Mouse (Mus musculus): Measurements from ENCODE around the gene Entpd1. TPM values are rescaled to one million over a fixed set of nuclear protein-coding genes. Genes with fewer than 3 reads are reported as not detected.

Gene Entpd1
- polyA plus RNA-seq, 1 experiment from 2014 or later: 3.7 TPM

DNA sequence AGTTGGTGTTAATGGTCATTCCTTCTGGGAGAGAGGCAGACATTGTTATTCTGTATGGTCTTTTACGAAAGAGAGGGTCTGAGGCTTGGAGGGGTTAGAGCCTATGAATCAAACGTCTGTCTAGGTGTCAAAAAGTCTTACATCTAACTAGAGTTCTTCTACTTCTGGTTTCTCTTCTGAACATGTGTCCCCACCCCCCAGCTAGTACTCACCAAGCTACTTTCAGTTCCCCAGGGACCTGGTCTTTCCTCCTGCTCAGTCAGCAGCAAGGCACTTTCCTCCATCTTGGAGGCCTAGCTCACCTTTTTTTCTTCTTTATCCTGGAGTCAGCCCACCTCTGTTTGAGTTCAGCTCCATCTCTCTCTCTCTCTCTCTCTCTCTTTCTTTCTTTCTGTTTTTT lies 48.9 kb downstream of the Entpd1 start:
- WGBS: 76% methylated on average over 2 of the region's 2 CpGs
- no peak for ATAC-seq (ENCODE audit: insufficient number of reproducible peaks, low FRiP score, low TSS enrichment, low read depth)
- no peaks in the 10 kb centered on the region for H3K27me3 ChIP-seq (ENCODE audit: control insufficient read depth, insufficient read depth, low read length)
- no peak overlapping the region for H3K4me3 ChIP-seq (ENCODE audit: low read depth, low read length)
- no peak overlapping the region for H3K9ac ChIP-seq (ENCODE audit: low read length)
- H3K36me3 ChIP-seq (ENCODE audit: control insufficient read depth, insufficient read depth, low read length): no peaks in the 10 kb centered on the region
- H3K4me1 ChIP-seq (ENCODE audit: control insufficient read depth, insufficient read depth, low read length): 0 out of 2 replicates have a peak, but pooled peaks cover 7% of the 10 kb centered on the region
- no peak for DNase-seq (ENCODE audit: low spot score)
- no peaks in the 10 kb centered on the region for H3K9me3 ChIP-seq (ENCODE audit: control insufficient read depth, low read length)
- H3K4me2 ChIP-seq (ENCODE audit: low read depth, severe bottlenecking): no peak overlapping the region; the same call in 1 of the 2 replicates
- H3K27ac ChIP-seq (replicated peaks; ENCODE audit: low read depth, low read length): no peak overlapping the region

DNA sequence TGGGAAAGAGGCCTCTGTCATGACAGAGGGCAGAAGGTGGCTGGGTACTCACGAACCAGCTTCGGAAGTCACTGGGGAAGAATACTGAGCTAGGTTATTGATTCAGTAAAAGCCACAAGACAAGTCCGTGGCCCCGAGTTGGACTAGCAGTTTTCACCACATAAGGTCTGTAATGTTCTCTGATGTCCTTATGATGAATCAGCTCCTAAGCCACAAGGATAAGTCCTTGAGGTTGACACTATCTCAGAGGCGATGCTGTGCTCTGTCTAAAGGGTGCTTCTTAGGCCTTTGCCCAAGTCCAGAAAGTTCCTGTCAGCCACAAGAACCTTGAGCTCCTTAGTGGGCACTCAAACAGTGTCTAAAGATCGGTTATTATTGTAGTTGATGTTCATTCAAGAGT lies 49.7 kb downstream of the Entpd1 start:
- H3K27ac ChIP-seq (replicated peaks; ENCODE audit: low read depth, low read length): no peak overlapping the region
- 92% methylated on average over 6 of the region's 6 CpGs for WGBS
- H3K4me2 ChIP-seq (ENCODE audit: low read depth, severe bottlenecking): no peak overlapping the region
- H3K4me3 ChIP-seq (ENCODE audit: low read depth, low read length): no peak overlapping the region
- ATAC-seq (ENCODE audit: insufficient number of reproducible peaks, low FRiP score, low TSS enrichment, low read depth) (no peak), DNase-seq (ENCODE audit: low spot score) (no peak)
- no peaks in the 10 kb centered on the region for H3K27me3 ChIP-seq (ENCODE audit: control insufficient read depth, insufficient read depth, low read length)
- H3K9me3 ChIP-seq (ENCODE audit: control insufficient read depth, low read length): no peaks in the 10 kb centered on the region
- H3K9ac ChIP-seq (ENCODE audit: low read length): no peak overlapping the region
- H3K4me1 ChIP-seq (ENCODE audit: control insufficient read depth, insufficient read depth, low read length): 0 out of 2 replicates have a peak, but pooled peaks cover 7% of the 10 kb centered on the region
- H3K36me3 ChIP-seq (ENCODE audit: control insufficient read depth, insufficient read depth, low read length): no peaks in the 10 kb centered on the region

DNA sequence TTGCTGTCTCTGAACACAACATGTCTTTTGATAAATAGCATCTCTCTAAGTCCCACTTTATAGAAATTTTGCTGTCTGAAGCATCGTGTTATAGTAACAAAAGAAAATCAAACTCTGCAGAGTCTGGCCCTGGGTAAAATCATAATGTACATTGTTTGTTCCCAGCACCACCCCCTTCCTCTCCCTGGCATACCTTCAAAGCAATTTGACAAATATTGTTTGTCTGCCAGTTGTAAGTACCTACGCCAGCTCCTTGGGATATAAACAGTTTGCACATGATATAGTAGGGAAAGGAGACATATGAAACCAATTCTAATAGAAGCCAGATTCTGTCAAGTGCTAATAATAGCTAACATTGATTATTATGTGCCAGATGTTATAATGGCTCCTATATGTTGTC lies 50.6 kb downstream of the Entpd1 start:
- Histone ChIP-seq H3K27ac (replicated peaks; ENCODE audit: low read depth, low read length) (no peak overlapping the region), H3K4me3 (ENCODE audit: low read depth, low read length) (no peak overlapping the region), H3K4me2 (ENCODE audit: low read depth, severe bottlenecking) (no peak overlapping the region), H3K27me3 (ENCODE audit: control insufficient read depth, insufficient read depth, low read length) (no peaks in the 10 kb centered on the region), H3K9ac (ENCODE audit: low read length) (no peak overlapping the region), H3K36me3 (ENCODE audit: control insufficient read depth, insufficient read depth, low read length) (no peaks in the 10 kb centered on the region), H3K9me3 (ENCODE audit: control insufficient read depth, low read length) (no peaks in the 10 kb centered on the region), H3K4me1 (ENCODE audit: control insufficient read depth, insufficient read depth, low read length) (0 out of 2 replicates have a peak, but pooled peaks cover 7% of the 10 kb centered on the region)
- no peak for DNase-seq (ENCODE audit: low spot score)
- ATAC-seq (ENCODE audit: insufficient number of reproducible peaks, low FRiP score, low TSS enrichment, low read depth): no peak
- WGBS: 67% methylated on average over 2 of the region's 2 CpGs

DNA sequence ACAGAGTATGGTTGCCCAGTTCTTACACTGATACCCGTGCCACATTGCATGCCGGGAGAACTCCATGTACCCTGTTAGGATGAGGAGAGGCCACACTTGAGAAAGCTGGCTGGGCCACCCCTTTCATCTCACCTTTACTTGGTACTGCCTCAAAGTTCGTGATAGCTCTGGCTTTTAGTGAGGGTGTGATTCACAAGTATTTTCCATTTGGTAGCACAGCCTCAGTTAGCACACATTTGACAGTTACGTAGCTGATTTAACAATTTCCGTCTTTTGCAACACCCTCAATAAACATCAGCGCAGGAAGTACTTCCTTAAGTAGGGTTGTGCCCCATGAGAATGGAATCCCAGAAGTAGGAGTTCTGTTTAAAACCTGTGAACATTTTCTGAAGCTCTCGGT lies 53.6 kb downstream of the Entpd1 start:
- WGBS: 77% methylated on average over 7 of the region's 7 CpGs

DNA sequence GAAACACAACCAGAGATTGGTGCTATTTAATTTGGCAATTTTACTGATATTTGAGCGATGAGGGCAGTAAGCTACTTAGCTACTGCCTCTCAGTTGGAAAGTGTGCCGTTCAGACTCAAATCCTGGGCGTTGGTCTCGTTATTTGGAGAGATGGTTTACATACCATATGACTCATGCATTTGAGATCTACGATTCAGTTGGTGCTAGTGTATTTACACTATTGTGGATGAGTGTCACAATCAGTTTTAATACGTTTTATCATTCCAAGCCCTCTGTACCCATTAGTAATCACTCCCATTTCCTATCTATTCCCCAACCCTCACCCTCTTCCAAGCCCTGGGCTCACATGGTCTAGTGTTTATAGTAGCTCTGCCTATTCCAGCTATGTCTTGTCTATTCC lies 54.9 kb downstream of the Entpd1 start:
- Histone ChIP-seq H3K4me3 (ENCODE audit: low read depth, low read length) (no peak overlapping the region), H3K9ac (ENCODE audit: low read length) (no peak overlapping the region), H3K27ac (replicated peaks; ENCODE audit: low read depth, low read length) (no peak overlapping the region), H3K4me2 (ENCODE audit: low read depth, severe bottlenecking) (no peak overlapping the region), H3K36me3 (ENCODE audit: control insufficient read depth, insufficient read depth, low read length) (no peaks in the 10 kb centered on the region), H3K27me3 (ENCODE audit: control insufficient read depth, insufficient read depth, low read length) (no peaks in the 10 kb centered on the region), H3K9me3 (ENCODE audit: control insufficient read depth, low read length) (no peaks in the 10 kb centered on the region), H3K4me1 (ENCODE audit: control insufficient read depth, insufficient read depth, low read length) (0 out of 2 replicates have a peak, but pooled peaks cover 7% of the 10 kb centered on the region)
- 89% methylated on average over 6 of the region's 6 CpGs for WGBS
- ATAC-seq (ENCODE audit: insufficient number of reproducible peaks, low FRiP score, low TSS enrichment, low read depth) (no peak), DNase-seq (ENCODE audit: low spot score) (no peak)

More for the DNA sequence above, 53.6 kb downstream of the Entpd1 start:
- no peak for DNase-seq (ENCODE audit: low spot score)
- ATAC-seq (ENCODE audit: insufficient number of reproducible peaks, low FRiP score, low TSS enrichment, low read depth): no peak
- Histone ChIP-seq H3K4me1 (ENCODE audit: control insufficient read depth, insufficient read depth, low read length) (0 out of 2 replicates have a peak, but pooled peaks cover 7% of the 10 kb centered on the region), H3K27ac (replicated peaks; ENCODE audit: low read depth, low read length) (no peak overlapping the region), H3K4me2 (ENCODE audit: low read depth, severe bottlenecking) (no peak overlapping the region), H3K9ac (ENCODE audit: low read length) (no peak overlapping the region), H3K27me3 (ENCODE audit: control insufficient read depth, insufficient read depth, low read length) (no peaks in the 10 kb centered on the region), H3K9me3 (ENCODE audit: control insufficient read depth, low read length) (no peaks in the 10 kb centered on the region), H3K4me3 (ENCODE audit: low read depth, low read length) (no peak overlapping the region), H3K36me3 (ENCODE audit: control insufficient read depth, insufficient read depth, low read length) (no peaks in the 10 kb centered on the region)

DNA sequence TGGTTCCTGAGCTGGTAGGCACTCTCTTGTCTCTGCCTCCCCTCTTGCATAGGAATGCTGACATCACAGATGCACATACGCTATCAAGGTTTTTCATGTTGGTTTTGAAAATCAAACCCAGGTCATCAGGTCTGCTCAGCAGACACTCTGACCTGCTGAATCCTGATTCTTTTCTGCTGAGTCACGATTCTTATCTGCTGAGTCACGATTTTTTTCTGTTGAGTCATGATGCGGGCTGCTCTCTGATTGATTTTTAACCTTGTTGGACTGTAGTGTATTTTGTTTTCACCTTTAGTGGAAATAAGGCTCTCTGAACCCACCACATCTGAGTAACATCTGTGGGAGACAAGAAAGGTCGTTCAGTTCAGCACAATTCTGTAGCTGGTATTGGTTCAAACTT lies 63.2 kb downstream of the Entpd1 start:
- WGBS: 86% methylated on average over 5 of the region's 5 CpGs
- Histone ChIP-seq H3K4me2 (ENCODE audit: low read depth, severe bottlenecking) (no peak overlapping the region), H3K4me1 (ENCODE audit: control insufficient read depth, insufficient read depth, low read length) (no peaks in the 10 kb centered on the region), H3K27me3 (ENCODE audit: control insufficient read depth, insufficient read depth, low read length) (no peaks in the 10 kb centered on the region), H3K36me3 (ENCODE audit: control insufficient read depth, insufficient read depth, low read length) (no peaks in the 10 kb centered on the region), H3K27ac (replicated peaks; ENCODE audit: low read depth, low read length) (no peak overlapping the region), H3K9me3 (ENCODE audit: control insufficient read depth, low read length) (no peaks in the 10 kb centered on the region), H3K9ac (ENCODE audit: low read length) (no peak overlapping the region), H3K4me3 (ENCODE audit: low read depth, low read length) (no peak overlapping the region)
- ATAC-seq (ENCODE audit: insufficient number of reproducible peaks, low FRiP score, low TSS enrichment, low read depth): no peak
- DNase-seq (ENCODE audit: low spot score): no peak

DNA sequence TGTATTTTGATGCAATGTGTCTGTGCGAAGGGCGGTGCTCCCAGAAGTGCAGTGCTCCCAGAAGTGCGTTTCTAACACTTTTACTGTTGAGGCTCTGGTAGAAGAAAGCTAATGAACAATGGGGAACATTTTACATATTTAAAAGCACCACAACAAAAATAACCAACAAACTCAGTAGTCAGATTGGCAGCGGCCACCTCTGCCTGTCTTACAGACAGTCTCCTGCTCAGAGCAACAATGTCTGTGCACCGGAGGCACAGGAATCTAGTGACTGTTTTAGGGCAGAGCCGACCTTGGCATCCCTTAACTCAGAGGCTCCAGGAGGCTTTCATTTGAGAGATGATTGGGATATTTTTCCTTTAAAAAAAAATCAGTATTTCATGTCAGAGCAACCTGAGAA lies 65.9 kb downstream of the Entpd1 start:
- H3K4me2 ChIP-seq (ENCODE audit: low read depth, severe bottlenecking): no peak overlapping the region
- H3K27ac ChIP-seq (replicated peaks; ENCODE audit: low read depth, low read length): no peak overlapping the region
- no peaks in the 10 kb centered on the region for H3K27me3 ChIP-seq (ENCODE audit: control insufficient read depth, insufficient read depth, low read length)
- no peaks in the 10 kb centered on the region for H3K36me3 ChIP-seq (ENCODE audit: control insufficient read depth, insufficient read depth, low read length)
- ATAC-seq (ENCODE audit: insufficient number of reproducible peaks, low FRiP score, low TSS enrichment, low read depth) (no peak), DNase-seq (ENCODE audit: low spot score) (no peak)
- H3K9me3 ChIP-seq (ENCODE audit: control insufficient read depth, low read length): no peaks in the 10 kb centered on the region
- no peak overlapping the region for H3K9ac ChIP-seq (ENCODE audit: low read length)
- H3K4me3 ChIP-seq (ENCODE audit: low read depth, low read length): no peak overlapping the region
- H3K4me1 ChIP-seq (ENCODE audit: control insufficient read depth, insufficient read depth, low read length): no peaks in the 10 kb centered on the region
- 75% methylated on average over 6 of the region's 6 CpGs for WGBS

DNA sequence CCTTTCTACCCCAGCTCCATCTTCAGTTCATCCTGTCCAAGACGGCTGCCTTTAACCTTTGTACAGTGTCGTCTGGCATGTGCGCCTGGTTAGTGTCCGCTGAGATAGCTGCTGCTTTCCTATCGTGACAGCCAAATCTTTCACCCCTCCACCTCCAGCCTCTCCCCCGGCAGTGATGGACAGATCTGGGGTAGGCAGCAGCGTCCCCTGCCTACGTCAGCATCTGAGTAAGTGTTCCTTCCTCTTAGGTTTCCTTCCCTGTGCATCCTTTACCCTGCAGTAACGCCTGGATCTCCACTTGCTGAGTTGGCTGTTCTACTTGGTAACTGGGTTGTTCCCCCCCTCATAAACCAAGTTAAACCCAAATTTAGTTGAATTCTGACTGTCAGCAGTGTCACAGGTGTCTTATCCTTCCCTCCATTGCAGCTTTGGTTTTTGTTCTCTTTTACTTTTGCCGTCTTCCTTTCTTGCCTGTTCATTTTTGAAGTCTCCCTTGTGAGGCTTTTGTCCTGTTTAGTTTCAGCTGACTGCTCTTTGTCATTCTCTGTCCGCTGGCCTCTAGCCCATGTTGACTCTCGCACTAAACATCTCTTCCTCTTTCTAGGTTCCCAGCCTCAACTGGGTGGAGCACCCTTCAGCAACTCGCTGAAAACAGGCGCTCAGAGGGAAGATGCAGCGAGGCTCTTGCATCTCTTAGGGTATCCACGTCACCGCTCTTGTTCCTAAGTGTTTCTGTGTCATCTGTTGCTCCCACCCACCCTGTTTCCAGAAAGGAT lies 66.6 kb downstream of the Entpd1 start:
- DNase-seq (ENCODE audit: low spot score): no peak
- 56% methylated on average over 17 of the region's 17 CpGs for WGBS
- H3K4me3 ChIP-seq (ENCODE audit: low read depth, low read length): no peak overlapping the region
- H3K36me3 ChIP-seq (ENCODE audit: control insufficient read depth, insufficient read depth, low read length): no peaks in the 10 kb centered on the region
- no peaks in the 10 kb centered on the region for H3K4me1 ChIP-seq (ENCODE audit: control insufficient read depth, insufficient read depth, low read length)
- no peak overlapping the region for H3K4me2 ChIP-seq (ENCODE audit: low read depth, severe bottlenecking)
- H3K27me3 ChIP-seq (ENCODE audit: control insufficient read depth, insufficient read depth, low read length): no peaks in the 10 kb centered on the region
- H3K27ac ChIP-seq (replicated peaks; ENCODE audit: low read depth, low read length): no peak overlapping the region
- H3K9ac ChIP-seq (ENCODE audit: low read length): no peak overlapping the region
- H3K9me3 ChIP-seq (ENCODE audit: control insufficient read depth, low read length): no peaks in the 10 kb centered on the region
- ATAC-seq (ENCODE audit: insufficient number of reproducible peaks, low FRiP score, low TSS enrichment, low read depth): no peak

DNA sequence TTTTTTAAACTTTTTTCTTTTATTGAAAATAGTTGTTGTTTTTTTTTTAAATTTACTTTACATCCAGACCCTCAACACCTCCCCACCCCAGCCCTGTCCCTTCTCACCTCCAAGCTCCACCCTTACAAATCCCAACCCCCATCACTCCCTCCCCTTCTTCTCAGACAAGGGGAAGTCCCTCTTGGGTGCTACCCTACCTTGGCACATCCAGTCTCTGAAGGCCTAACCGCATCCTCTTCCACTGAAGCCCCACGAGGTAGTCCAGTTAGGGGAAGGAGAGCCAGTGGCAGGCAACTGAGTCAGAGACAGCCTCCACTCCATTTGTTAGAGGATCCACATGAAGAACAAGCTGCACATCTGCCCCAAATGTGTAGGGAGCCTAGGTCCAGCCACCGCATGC lies 67.5 kb downstream of the Entpd1 start:
- H3K36me3 ChIP-seq (ENCODE audit: control insufficient read depth, insufficient read depth, low read length): no peaks in the 10 kb centered on the region
- H3K4me3 ChIP-seq (ENCODE audit: low read depth, low read length): no peak overlapping the region
- no peak overlapping the region for H3K9ac ChIP-seq (ENCODE audit: low read length)
- no peak overlapping the region for H3K27ac ChIP-seq (replicated peaks; ENCODE audit: low read depth, low read length)
- no peaks in the 10 kb centered on the region for H3K9me3 ChIP-seq (ENCODE audit: control insufficient read depth, low read length)
- no peaks in the 10 kb centered on the region for H3K4me1 ChIP-seq (ENCODE audit: control insufficient read depth, insufficient read depth, low read length)
- DNase-seq (ENCODE audit: low spot score) (no peak), ATAC-seq (ENCODE audit: insufficient number of reproducible peaks, low FRiP score, low TSS enrichment, low read depth) (no peak)
- no peak overlapping the region for H3K4me2 ChIP-seq (ENCODE audit: low read depth, severe bottlenecking)
- H3K27me3 ChIP-seq (ENCODE audit: control insufficient read depth, insufficient read depth, low read length): no peaks in the 10 kb centered on the region
- WGBS: 97% methylated on average over 3 of the region's 3 CpGs
